Mouse (Mus musculus) thymus, postnatal 4 days (tissue): ENCODE measurements around the gene Eci1.
A peak's percentile ranks its signal among the peaks of the same experiment; 100 is the strongest.

Experiments
- DNase-seq: peaks from one replicate; pipeline ENCODE4 v3.0.0; 2021

Eci1 gene

GRCm38 (mm10) chr17:24474557-24474956 is 48.1 kb downstream of the Eci1 start:
- DNase-seq: no peak

GRCm38 (mm10) chr17:24475586-24475985 is 49.1 kb downstream of the Eci1 start:
- no peak for DNase-seq

- no peak for DNase-seq
Measured at GRCm38 (mm10) chr17:24476022-24476776, 49.8 kb downstream of the Eci1 start.

GRCm38 (mm10) chr17:24477053-24477984 is 50.9 kb downstream of the Eci1 start:
- DNase-seq: no peak

- peak; percentile 37 for DNase-seq
Measured at GRCm38 (mm10) chr17:24477985-24478600, 51.7 kb downstream of the Eci1 start.

- DNase-seq: peak; percentile 99
Measured at GRCm38 (mm10) chr17:24478663-24479380, 52.4 kb downstream of the Eci1 start, which contains the start of gene Mlst8. Mlst8 (minus strand) TSS chr17:24479078.

GRCm38 (mm10) chr17:24479431-24479830 is 53.0 kb downstream of the Eci1 start:
- no peak for DNase-seq

- no peak for DNase-seq
Measured at GRCm38 (mm10) chr17:24480201-24480826, 53.9 kb downstream of the Eci1 start.

GRCm38 (mm10) chr17:24481027-24481815 is 54.8 kb downstream of the Eci1 start:
- DNase-seq: no peak

- no peak for DNase-seq
Measured at GRCm38 (mm10) chr17:24483495-24483894, 57.1 kb downstream of the Eci1 start.

- peak; percentile 74 for DNase-seq
Measured at GRCm38 (mm10) chr17:24485090-24485860, 58.8 kb downstream of the Eci1 start.

- peak; percentile 31 for DNase-seq
Measured at GRCm38 (mm10) chr17:24488186-24488661, 61.8 kb downstream of the Eci1 start, which contains the start of gene Caskin1. Caskin1 (plus strand) TSS chr17:24488601.

GRCm38 (mm10) chr17:24488662-24489264 is 62.3 kb downstream of the Eci1 start:
- DNase-seq: peak; percentile 60
